Mouse (Mus musculus): ENCODE results near the gene Cisd1. TPM values are rescaled to one million over a fixed set of nuclear protein-coding genes. Genes with fewer than 3 reads are reported as not detected.

Cisd1 gene
- polyA plus RNA-seq, 1 experiment: 15.1 TPM

- peaks cover 27% of the 10 kb centered on the region for H3K4me1 ChIP-seq (ENCODE audit: control insufficient read depth, insufficient read depth, low read length)
- no peak overlapping the region for H3K4me3 ChIP-seq (ENCODE audit: insufficient read depth, low read length)
- no peak overlapping the region for H3K27ac ChIP-seq (ENCODE audit: insufficient read depth, low read depth, low read length)
- TF ChIP-seq CTCF (IDR thresholded peaks at IDR 0.05; ENCODE audit: low read depth, low read length): no peak
- TF ChIP-seq POLR2A (IDR thresholded peaks at IDR 0.05; ENCODE audit: borderline replicate concordance, low read depth, low read length): no peak
Measured at GRCm38 (mm10) chr10:71351301-71351700, 6.5 kb upstream of the Cisd1 start.

GRCm38 (mm10) chr10:71349290-71349689 is 4.5 kb upstream of the Cisd1 start:
- peak overlapping the region; percentile 84; the same call in 1 of the 2 replicates for H3K4me3 ChIP-seq (ENCODE audit: insufficient read depth, low read length)
- no peak for TF ChIP-seq POLR2A (IDR thresholded peaks at IDR 0.05; ENCODE audit: borderline replicate concordance, low read depth, low read length)
- H3K27ac ChIP-seq (ENCODE audit: insufficient read depth, low read depth, low read length): peak overlapping the region; percentile 73
- H3K4me1 ChIP-seq (ENCODE audit: control insufficient read depth, insufficient read depth, low read length): peaks cover 24% of the 10 kb centered on the region

- H3K27ac ChIP-seq (ENCODE audit: insufficient read depth, low read depth, low read length): peak overlapping the region; percentile 73
- TF ChIP-seq CTCF (IDR thresholded peaks at IDR 0.05; ENCODE audit: low read depth, low read length) (no peak), POLR2A (IDR thresholded peaks at IDR 0.05; ENCODE audit: borderline replicate concordance, low read depth, low read length) (no peak)
- peaks cover 24% of the 10 kb centered on the region for H3K4me1 ChIP-seq (ENCODE audit: control insufficient read depth, insufficient read depth, low read length)
- H3K4me3 ChIP-seq (ENCODE audit: insufficient read depth, low read length): peak overlapping the region; percentile 84
Measured at GRCm38 (mm10) chr10:71348637-71349280, 4.0 kb upstream of the Cisd1 start.

- Histone ChIP-seq H3K27ac (ENCODE audit: insufficient read depth, low read depth, low read length) (peak overlapping the region; percentile 73), H3K4me3 (ENCODE audit: insufficient read depth, low read length) (peak overlapping the region; percentile 84), H3K4me1 (ENCODE audit: control insufficient read depth, insufficient read depth, low read length) (peaks cover 26% of the 10 kb centered on the region)
- TF ChIP-seq CTCF (IDR thresholded peaks at IDR 0.05; ENCODE audit: low read depth, low read length) (no peak), POLR2A (IDR thresholded peaks at IDR 0.05; ENCODE audit: borderline replicate concordance, low read depth, low read length) (no peak)
Measured at GRCm38 (mm10) chr10:71347964-71348636, 3.3 kb upstream of the Cisd1 start.

- peak within 1 kb of the TSS; percentile 96 for H3K4me3 ChIP-seq (ENCODE audit: insufficient read depth, low read length)
- peak within 1 kb of the TSS; percentile 73 for H3K27ac ChIP-seq (ENCODE audit: insufficient read depth, low read depth, low read length)
- TF ChIP-seq POLR2A (IDR thresholded peaks at IDR 0.05; ENCODE audit: borderline replicate concordance, low read depth, low read length) (peak; percentile 78), CTCF (IDR thresholded peaks at IDR 0.05; ENCODE audit: low read depth, low read length) (no peak)
- H3K4me1 ChIP-seq (ENCODE audit: control insufficient read depth, insufficient read depth, low read length): peaks cover 29% of the 10 kb centered on the region
Measured at GRCm38 (mm10) chr10:71347509-71347949, 2.8 kb upstream of the Cisd1 start, which contains the start of gene Ipmk. Gene Ipmk (plus strand): TSS chr10:71347763.

GRCm38 (mm10) chr10:71346722-71347508 is 2.2 kb upstream of the Cisd1 start:
- peak overlapping the region; percentile 65 for H3K27ac ChIP-seq (ENCODE audit: insufficient read depth, low read depth, low read length)
- peaks cover 32% of the 10 kb centered on the region for H3K4me1 ChIP-seq (ENCODE audit: control insufficient read depth, insufficient read depth, low read length)
- H3K4me3 ChIP-seq (ENCODE audit: insufficient read depth, low read length): peak overlapping the region; percentile 96
- TF ChIP-seq CTCF (IDR thresholded peaks at IDR 0.05; ENCODE audit: low read depth, low read length): no peak
- no peak for TF ChIP-seq POLR2A (IDR thresholded peaks at IDR 0.05; ENCODE audit: borderline replicate concordance, low read depth, low read length)

GRCm38 (mm10) chr10:71346106-71346505 is 1.4 kb upstream of the Cisd1 start:
- Histone ChIP-seq H3K4me1 (ENCODE audit: control insufficient read depth, insufficient read depth, low read length) (peaks cover 32% of the 10 kb centered on the region), H3K27ac (ENCODE audit: insufficient read depth, low read depth, low read length) (peak overlapping the region; percentile 65), H3K4me3 (ENCODE audit: insufficient read depth, low read length) (no peak overlapping the region)
- TF ChIP-seq CTCF (IDR thresholded peaks at IDR 0.05; ENCODE audit: low read depth, low read length) (no peak), POLR2A (IDR thresholded peaks at IDR 0.05; ENCODE audit: borderline replicate concordance, low read depth, low read length) (no peak)

- TF ChIP-seq CTCF (IDR thresholded peaks at IDR 0.05; ENCODE audit: low read depth, low read length) (no peak), POLR2A (IDR thresholded peaks at IDR 0.05; ENCODE audit: borderline replicate concordance, low read depth, low read length) (no peak)
- H3K4me1 ChIP-seq (ENCODE audit: control insufficient read depth, insufficient read depth, low read length): peaks cover 23% of the 10 kb centered on the region
- H3K27ac ChIP-seq (ENCODE audit: insufficient read depth, low read depth, low read length): no peak overlapping the region; the same call in 1 of the 2 replicates
- H3K4me3 ChIP-seq (ENCODE audit: insufficient read depth, low read length): peak overlapping the region; percentile 85
Measured at GRCm38 (mm10) chr10:71343567-71344265, 1.0 kb downstream of the Cisd1 start.

GRCm38 (mm10) chr10:71343130-71343529 is 1.6 kb downstream of the Cisd1 start:
- Histone ChIP-seq H3K27ac (ENCODE audit: insufficient read depth, low read depth, low read length) (no peak overlapping the region), H3K4me1 (ENCODE audit: control insufficient read depth, insufficient read depth, low read length) (peaks cover 23% of the 10 kb centered on the region)

More at GRCm38 (mm10) chr10:71343130-71343529, 1.6 kb downstream of the Cisd1 start:
- no peak for TF ChIP-seq POLR2A (IDR thresholded peaks at IDR 0.05; ENCODE audit: borderline replicate concordance, low read depth, low read length)
- no peak for TF ChIP-seq CTCF (IDR thresholded peaks at IDR 0.05; ENCODE audit: low read depth, low read length)
- no peak overlapping the region for H3K4me3 ChIP-seq (ENCODE audit: insufficient read depth, low read length)

Measured in bone marrow macrophage, adult 2 months (primary cell).